Mouse (Mus musculus) lung, embryonic 16.5 days (tissue): ENCODE results near the gene Kcnj9. TPM values are rescaled to one million over a fixed set of nuclear protein-coding genes. Genes with fewer than 3 reads are reported as not detected.

ENCODE experiments used
- ATAC-seq: fragments of 200-750 bp; cut with Nextera tagmentation; 2 replicates; pipeline ENCODE4 v1.8.0; 2017; ENCODE audit warnings: low read depth, mild to moderate bottlenecking, moderate library complexity
- H3K27ac ChIP-seq: fragments of 300-500 bp; sonication (generic); 2 replicates; pipeline ENCODE4 v1.5.1; 2014; ENCODE audit warnings: mild to moderate bottlenecking, control low read depth, low read length
- H3K27me3 ChIP-seq: fragments of 300-500 bp; sonication (generic); 2 replicates; pipeline ENCODE4 v1.6.1; 2014; ENCODE audit warnings: low read depth, low read length, mixed read lengths; ENCODE audit not compliant: control insufficient read depth, insufficient read depth
- H3K36me3 ChIP-seq: fragments of 300-500 bp; sonication (generic); 2 replicates; pipeline ENCODE4 v1.6.1; 2014; ENCODE audit warnings: low read length; ENCODE audit not compliant: control insufficient read depth, insufficient read depth
- H3K4me1 ChIP-seq: fragments of 300-500 bp; sonication (generic); replicated peaks from 2 replicates; pipeline ENCODE4 v1.6.1; 2014; ENCODE audit warnings: low read length, mixed read lengths; ENCODE audit not compliant: control insufficient read depth, insufficient read depth
- H3K4me2 ChIP-seq: fragments of 300-500 bp; sonication (generic); 2 replicates; pipeline ENCODE4 v1.6.1; 2014; ENCODE audit warnings: low read depth, low read length, control low read depth
- H3K4me3 ChIP-seq: fragments of 300-500 bp; sonication (generic); 2 replicates; pipeline ENCODE4 v1.5.1; 2014; ENCODE audit warnings: mild to moderate bottlenecking, low read length, control low read depth
- H3K9ac ChIP-seq: fragments of 300-500 bp; sonication (generic); 2 replicates; pipeline ENCODE4 v1.6.1; 2014; ENCODE audit warnings: low read length, control low read depth
- H3K9me3 ChIP-seq: fragments of 300-500 bp; sonication (generic); 2 replicates; pipeline ENCODE4 v1.6.1; 2016; ENCODE audit warnings: low read length; ENCODE audit not compliant: control insufficient read depth
- WGBS: fragments of 180-500 bp; shearing (Covaris S2); extraction: QIAGEN DNeasy Blood & Tissue Kit; methylation state at CpG from one replicate; pipeline ENCODE4 v1.1.7; 2014; 5-methylcytosine and 5-hydroxymethylcytosine counted together
- polyA plus RNA-seq: library from polyadenylated mRNA; unstranded; fragments of >200 nt; fragmentation: Nextera tagmentation; extraction: Ambion mirVana; gene quantifications from 2 replicates; pipeline ENCODE4 v1.2.1, GENCODE M21; 2015

Gene Kcnj9
- not detected in 2 replicates for polyA plus RNA-seq

DNA sequence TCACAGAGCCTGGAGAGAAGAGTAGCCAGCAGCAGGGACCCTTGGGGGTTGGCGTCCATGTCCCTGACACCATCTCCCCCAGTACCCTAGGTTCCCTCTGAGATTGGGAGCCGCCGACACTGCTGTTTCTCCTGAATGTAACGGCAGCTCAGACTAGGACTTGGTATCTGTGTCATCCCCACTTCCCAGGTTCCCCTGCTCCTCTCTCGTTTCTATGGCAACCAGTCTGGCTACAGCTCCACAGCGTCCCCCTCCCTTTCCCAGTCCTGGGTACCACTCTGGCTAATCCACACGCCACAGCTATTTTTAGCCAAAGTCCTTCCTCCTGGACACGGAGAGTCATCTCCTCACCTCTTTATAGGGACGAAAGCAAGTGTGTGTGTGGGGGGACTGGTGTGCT lies at the start of gene Kcnj9:
TSS of gene Kcnj9 (minus strand) at position 188 of the 400 bp plus-strand sequence.
- Histone ChIP-seq H3K4me3 (no peak within 1 kb of the TSS), H3K4me1 (peaks cover 5% of the 10 kb centered on the region; the same call in 1 of the 2 replicates), H3K27me3 (peaks cover 54% of the 10 kb centered on the region), H3K9me3 (peaks cover 2% of the 10 kb centered on the region; the same call in 1 of the 2 replicates), H3K9ac (no peak within 1 kb of the TSS), H3K27ac (no peak within 1 kb of the TSS), H3K36me3 (no peaks in the 10 kb centered on the region), H3K4me2 (no peak within 1 kb of the TSS)
- 19% methylated on average over 9 of the region's 9 CpGs for WGBS
- no peak for ATAC-seq

DNA sequence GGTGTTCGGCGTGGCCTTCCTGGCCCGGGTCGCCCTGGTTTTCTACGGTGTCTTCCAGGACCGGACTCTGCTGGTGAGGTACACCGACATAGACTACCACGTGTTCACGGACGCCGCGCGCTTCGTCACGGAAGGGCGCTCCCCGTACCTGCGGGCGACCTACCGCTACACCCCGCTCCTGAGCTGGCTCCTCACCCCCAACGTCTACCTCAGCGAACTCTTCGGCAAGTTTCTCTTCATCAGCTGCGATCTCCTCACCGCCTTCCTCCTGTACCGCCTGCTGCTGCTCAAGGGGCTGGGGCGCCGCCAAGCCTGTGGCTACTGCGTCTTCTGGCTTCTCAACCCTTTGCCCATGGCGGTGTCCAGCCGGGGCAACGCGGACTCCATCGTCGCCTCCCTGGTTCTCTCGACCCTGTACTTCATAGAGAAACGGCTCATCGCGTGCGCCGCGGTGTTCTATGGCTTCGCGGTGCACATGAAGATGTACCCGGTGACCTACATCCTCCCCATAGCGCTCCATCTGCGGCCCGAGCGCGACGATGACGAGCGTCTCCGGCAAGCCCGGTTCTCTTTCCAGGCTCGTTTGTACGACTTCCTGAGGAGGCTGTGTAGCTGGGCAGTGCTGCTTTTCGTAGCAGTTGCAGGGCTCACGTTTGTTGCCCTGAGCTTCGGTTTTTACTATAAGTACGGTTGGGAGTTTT lies 47.8 kb upstream of the Kcnj9 start:
- Histone ChIP-seq H3K27ac (peak overlapping the region; percentile 38), H3K36me3 (peaks cover 9% of the 10 kb centered on the region), H3K27me3 (no peaks in the 10 kb centered on the region), H3K9me3 (no peaks in the 10 kb centered on the region), H3K4me3 (peak overlapping the region; percentile 83), H3K9ac (peak overlapping the region; percentile 84), H3K4me1 (peaks cover 26% of the 10 kb centered on the region), H3K4me2 (peak overlapping the region; percentile 98)
- WGBS: 2% methylated on average over 62 of the region's 62 CpGs
- ATAC-seq: no peak; the same call in 1 of the 2 replicates

DNA sequence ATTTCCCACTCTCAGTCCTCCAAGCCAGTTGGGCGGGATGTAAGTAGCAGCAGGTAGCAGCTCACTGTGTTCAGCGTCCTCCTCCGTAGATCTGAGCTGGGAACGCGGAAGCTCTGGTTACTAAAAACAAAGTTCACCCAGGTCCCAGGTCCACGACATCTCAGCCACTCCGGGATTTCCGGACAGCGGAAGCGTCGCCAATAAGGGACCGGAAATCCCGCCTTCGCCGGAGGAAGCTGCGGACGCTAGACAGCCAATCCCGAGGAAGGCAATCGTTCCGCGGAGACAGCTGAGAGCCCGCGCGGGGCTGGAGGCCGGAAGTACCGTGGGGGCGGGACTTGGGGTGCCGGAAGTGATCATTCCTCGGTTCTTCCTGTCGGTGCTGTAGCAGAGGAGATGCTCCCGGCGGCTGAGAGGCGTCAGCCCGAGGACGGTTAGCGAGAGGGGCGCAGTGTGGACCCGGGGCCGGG lies 47.1 kb upstream of the Kcnj9 start, which contains the start of gene Pigm:
TSS of gene Pigm (plus strand) at position 349 of the 470 bp plus-strand sequence.
- no peaks in the 10 kb centered on the region for H3K9me3 ChIP-seq
- H3K27me3 ChIP-seq: no peaks in the 10 kb centered on the region
- H3K27ac ChIP-seq: peak within 1 kb of the TSS; percentile 88
- peak within 1 kb of the TSS; percentile 98 for H3K4me2 ChIP-seq
- H3K4me3 ChIP-seq: peak within 1 kb of the TSS; percentile 83
- peak; percentile 99 for ATAC-seq
- under 1% methylated on average over 38 of the region's 39 CpGs for WGBS
- H3K4me1 ChIP-seq: peaks cover 26% of the 10 kb centered on the region
- H3K9ac ChIP-seq: peak within 1 kb of the TSS; percentile 84
- H3K36me3 ChIP-seq: peaks cover 5% of the 10 kb centered on the region

DNA sequence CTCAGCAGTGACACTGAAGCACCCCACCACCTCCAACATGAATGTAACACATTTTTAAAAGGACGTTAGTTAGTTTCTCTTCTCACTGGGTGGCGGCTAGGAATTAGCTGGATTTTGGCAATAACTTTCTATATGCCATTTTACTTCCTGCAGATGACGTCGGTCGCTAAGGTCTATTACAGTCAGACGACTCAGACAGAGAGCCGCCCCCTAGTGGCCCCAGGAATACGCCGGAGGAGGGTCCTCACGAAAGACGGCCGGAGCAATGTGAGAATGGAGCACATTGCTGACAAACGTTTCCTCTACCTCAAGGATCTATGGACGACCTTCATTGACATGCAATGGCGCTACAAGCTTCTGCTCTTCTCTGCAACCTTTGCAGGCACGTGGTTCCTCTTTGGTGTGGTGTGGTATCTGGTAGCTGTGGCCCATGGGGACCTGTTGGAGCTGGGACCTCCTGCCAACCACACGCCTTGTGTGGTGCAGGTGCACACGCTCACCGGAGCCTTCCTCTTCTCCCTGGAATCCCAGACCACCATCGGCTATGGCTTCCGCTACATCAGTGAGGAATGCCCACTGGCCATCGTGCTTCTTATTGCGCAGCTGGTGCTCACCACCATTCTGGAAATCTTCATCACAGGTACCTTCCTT lies 39.8 kb upstream of the Kcnj9 start:
- Histone ChIP-seq H3K4me3 (peak overlapping the region; percentile 1; the same call in 1 of the 2 replicates), H3K9ac (no peak overlapping the region), H3K27me3 (0 out of 2 replicates have a peak, but pooled peaks cover 2% of the 10 kb centered on the region), H3K4me1 (peaks cover 10% of the 10 kb centered on the region), H3K9me3 (no peaks in the 10 kb centered on the region), H3K4me2 (peak overlapping the region; percentile 37), H3K27ac (no peak overlapping the region), H3K36me3 (no peaks in the 10 kb centered on the region)
- WGBS: 23% methylated on average over 23 of the region's 23 CpGs
- ATAC-seq: peak; percentile 51

DNA sequence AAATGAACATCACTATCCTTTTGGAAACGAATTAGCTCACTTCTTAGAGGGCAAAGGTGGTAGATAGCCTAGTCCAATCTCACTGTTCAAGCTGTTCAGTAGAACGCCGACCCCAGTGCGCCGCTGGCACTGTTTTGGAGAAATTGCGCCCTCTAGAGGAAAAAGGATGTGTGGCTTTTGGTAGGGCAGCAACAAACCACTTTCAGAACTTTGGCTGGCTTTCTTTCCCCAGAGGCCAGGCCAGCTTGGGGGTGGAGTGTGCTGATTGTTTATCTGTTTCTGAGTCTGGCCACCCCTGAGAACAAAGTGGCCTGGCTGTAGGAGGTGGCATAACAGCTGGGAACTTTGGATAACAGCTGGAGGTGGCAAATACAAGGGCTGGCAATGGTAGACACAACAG lies 35.6 kb upstream of the Kcnj9 start:
- 8% methylated on average over 6 of the region's 6 CpGs for WGBS
- Histone ChIP-seq H3K36me3 (no peaks in the 10 kb centered on the region), H3K4me3 (no peak overlapping the region), H3K9ac (no peak overlapping the region), H3K9me3 (no peaks in the 10 kb centered on the region), H3K27me3 (0 out of 2 replicates have a peak, but pooled peaks cover 2% of the 10 kb centered on the region), H3K4me1 (peaks cover 10% of the 10 kb centered on the region), H3K4me2 (peak overlapping the region; percentile 28; the same call in 1 of the 2 replicates), H3K27ac (no peak overlapping the region)
- peak; percentile 85 for ATAC-seq

DNA sequence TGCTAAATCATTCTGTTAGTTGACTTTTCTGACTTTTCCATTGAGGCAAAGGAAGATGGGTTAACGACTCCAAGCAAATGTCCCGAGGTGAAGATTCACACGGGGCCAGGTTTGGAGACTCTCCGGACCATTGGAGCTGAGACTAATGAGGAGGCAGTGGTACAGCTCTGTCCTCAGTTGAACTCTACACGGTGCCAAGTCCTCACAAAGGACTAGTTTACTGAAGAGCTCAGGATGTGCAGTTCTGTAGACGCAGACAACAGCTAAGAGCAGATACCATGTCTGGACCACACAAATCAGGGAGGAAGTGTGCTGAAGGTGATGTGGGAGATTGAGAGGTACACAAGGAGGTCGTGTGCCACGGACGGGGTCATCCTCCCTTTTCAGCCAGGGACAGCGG lies 29.2 kb upstream of the Kcnj9 start:
- 65% methylated on average over 10 of the region's 10 CpGs for WGBS

DNA sequence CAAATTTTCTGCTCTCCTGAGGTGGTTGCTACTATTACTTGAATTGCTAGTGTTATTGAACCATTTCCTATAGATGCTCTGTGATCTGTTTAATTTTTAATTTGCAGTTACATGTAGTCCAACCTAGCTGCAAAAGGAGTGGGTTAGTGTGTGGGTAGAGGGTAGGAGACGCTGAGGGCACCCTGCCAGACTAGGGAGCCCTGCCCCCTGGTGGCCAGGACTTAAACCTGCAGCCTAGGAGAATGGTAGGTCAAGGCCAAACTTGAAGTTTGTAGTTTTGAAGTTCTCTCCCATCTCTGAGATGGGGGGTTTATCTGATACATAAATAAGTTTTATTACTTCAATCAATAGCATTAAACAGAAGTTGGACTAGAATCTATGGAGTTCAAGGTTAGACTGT lies 28.4 kb upstream of the Kcnj9 start:
- Histone ChIP-seq H3K9me3 (no peaks in the 10 kb centered on the region), H3K9ac (no peak overlapping the region), H3K27ac (no peak overlapping the region), H3K36me3 (no peaks in the 10 kb centered on the region), H3K4me2 (no peak overlapping the region), H3K27me3 (no peaks in the 10 kb centered on the region), H3K4me3 (no peak overlapping the region), H3K4me1 (no peaks in the 10 kb centered on the region)
- 6% methylated on average over 1 of the region's 1 CpGs for WGBS
- ATAC-seq: peak; percentile 71; the same call in 1 of the 2 replicates

More for the DNA sequence above, 29.2 kb upstream of the Kcnj9 start:
- no peaks in the 10 kb centered on the region for H3K4me1 ChIP-seq
- no peak overlapping the region for H3K9ac ChIP-seq
- no peak overlapping the region for H3K4me3 ChIP-seq
- no peaks in the 10 kb centered on the region for H3K9me3 ChIP-seq
- H3K36me3 ChIP-seq: no peaks in the 10 kb centered on the region
- H3K27ac ChIP-seq: no peak overlapping the region
- H3K4me2 ChIP-seq: no peak overlapping the region
- H3K27me3 ChIP-seq: no peaks in the 10 kb centered on the region
- ATAC-seq: no peak

DNA sequence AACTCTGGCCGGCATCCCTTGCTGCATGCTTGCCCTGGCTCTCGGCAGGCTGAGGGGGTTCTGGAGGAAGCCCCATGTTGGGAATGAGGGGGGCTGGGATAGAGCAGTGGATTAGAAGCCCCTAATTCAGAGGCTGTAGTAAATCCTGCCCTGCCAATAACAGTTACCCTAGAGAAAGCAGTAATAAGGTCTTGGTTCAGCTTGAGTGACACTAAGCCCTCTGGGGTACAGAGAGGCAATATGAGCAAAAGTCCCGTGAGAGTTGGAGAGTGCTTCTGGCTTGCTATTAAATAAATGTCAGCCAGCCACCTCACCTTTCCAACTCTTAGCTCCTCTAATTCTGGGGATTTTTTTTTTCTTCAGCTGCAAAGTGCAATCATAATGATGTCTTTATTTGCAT lies 26.2 kb upstream of the Kcnj9 start:
- no peak overlapping the region for H3K9ac ChIP-seq
- H3K27ac ChIP-seq: no peak overlapping the region
- WGBS: 43% methylated on average over 3 of the region's 3 CpGs
- H3K36me3 ChIP-seq: no peaks in the 10 kb centered on the region
- no peaks in the 10 kb centered on the region; the same call in 1 of the 2 replicates for H3K27me3 ChIP-seq
- ATAC-seq: no peak
- H3K9me3 ChIP-seq: no peaks in the 10 kb centered on the region
- peaks cover 3% of the 10 kb centered on the region; the same call in 1 of the 2 replicates for H3K4me1 ChIP-seq
- H3K4me3 ChIP-seq: no peak overlapping the region
- H3K4me2 ChIP-seq: no peak overlapping the region

DNA sequence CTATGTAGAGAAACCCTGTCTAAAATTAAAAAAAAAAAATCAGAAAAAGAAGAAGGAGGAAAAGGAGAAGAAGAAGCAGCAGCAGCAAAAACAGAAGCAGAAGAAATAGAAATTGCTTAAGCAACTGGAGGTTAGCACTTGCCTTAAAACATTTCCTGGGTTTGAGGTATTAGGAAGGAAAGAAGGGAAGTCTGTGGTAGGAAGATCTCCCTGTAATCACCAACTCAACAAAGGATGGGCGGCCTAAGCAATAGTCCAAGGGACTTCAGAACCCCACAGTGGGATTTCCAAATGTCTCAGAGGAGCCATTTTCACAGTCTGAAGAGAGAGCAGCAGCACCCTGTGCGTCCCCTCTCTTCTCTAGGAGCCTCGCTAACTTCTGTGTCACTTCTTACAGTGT lies 23.3 kb upstream of the Kcnj9 start:
- Histone ChIP-seq H3K27me3 (no peaks in the 10 kb centered on the region; the same call in 1 of the 2 replicates), H3K36me3 (no peaks in the 10 kb centered on the region), H3K4me3 (no peak overlapping the region), H3K4me2 (no peak overlapping the region), H3K9me3 (no peaks in the 10 kb centered on the region), H3K4me1 (peaks cover 10% of the 10 kb centered on the region), H3K27ac (no peak overlapping the region), H3K9ac (no peak overlapping the region)
- no peak for ATAC-seq
- 76% methylated on average over 3 of the region's 3 CpGs for WGBS
